22 mouse cellular contexts compared by ENCODE assay signal in genomic region chr13:101799318-101799717, GRCm38 (mm10). TPM values are rescaled to one million over a fixed set of nuclear protein-coding genes. Genes with fewer than 3 reads are reported as not detected.
DNase-seq lines count a peak whose midpoint lies in the region; ATAC-seq lines count a peak whose summit lies in the region.
"Had no signal": no experiment of that assay in that cellular context is flagged by ENCODE, and none has a peak within 500 bp of the region (broad histone marks: within the 10 kb centered on the region; RNA-seq: fewer than 3 reads in every experiment).

No protein-coding gene starts in this region.

- DNase-seq in 416B (ENCODE audit: low read depth): peak; percentile 32
- DNase-seq in spleen, adult 12 weeks (ENCODE audit: low spot score): no peak
- DNase-seq in ovary, adult 18-20 months (ENCODE audit: low spot score): no peak
- DNase-seq in adrenal gland, adult (ENCODE audit: inconsistent age in 2 of 2, low spot score in 1 of 2): no peak
- no peak for DNase-seq in urinary bladder, adult 2 months (ENCODE audit: low spot score)
- DNase-seq: adrenal gland, adult 2 months; adrenal gland, adult 8-10 months; adrenal gland, postnatal 10 days; adrenal gland, postnatal 14 days; adrenal gland, postnatal 25 days; adrenal gland, postnatal 36 days; B cell, adult 2 months; cerebellum, adult 11 months; cerebellum, adult 11-12 months; cerebellum, adult 18-20 months; cerebellum, adult 2 months had no signal

- peak; percentile 69 for ATAC-seq in granulocyte monocyte progenitor cell, adult 5-6 weeks (replicated peaks; ENCODE audit: poor library complexity, severe bottlenecking)
- peak; percentile 66 for ATAC-seq in megakaryocyte, adult 5-6 weeks (ENCODE audit: poor library complexity, severe bottlenecking)
- peak; percentile 61 for ATAC-seq in megakaryocyte progenitor cell, adult 5-6 weeks (replicated peaks; ENCODE audit: poor library complexity)
- ATAC-seq: activated CD4-positive, CD25-positive, alpha-beta regulatory T cell, adult 4 months; CD4-positive, CD25-positive, alpha-beta regulatory T cell, adult 4 months; Patski had no signal

RNA-seq across cellular contexts. Expression of gene Pik3r1, which starts 31.3 kb away (rescaled TPM):
- 62.1 and 70.9 TPM in 2 replicates for total RNA-seq in granulocyte monocyte progenitor cell, adult 5-6 weeks (2014; fragmentation: Nextera tagmentation)
- total RNA-seq in granulocyte monocyte progenitor cell, adult 5-6 weeks (2017): 84.2 and 102 TPM in 2 replicates
- 67.7 and 93.8 TPM in 2 replicates for total RNA-seq in megakaryocyte, adult 5-6 weeks (2015)
- 56.5 and 69.6 TPM in 2 replicates for total RNA-seq in megakaryocyte, adult 5-6 weeks (2017)
- total RNA-seq in megakaryocyte progenitor cell, adult 5-6 weeks (2015): 88.5 and 90.8 TPM in 2 replicates
- total RNA-seq in megakaryocyte progenitor cell, adult 5-6 weeks (2017): 84.9 and 106 TPM in 2 replicates
- polyA plus RNA-seq in urinary bladder, adult 2 months (2012; rRNA removed): 30.9 and 49.8 TPM in 2 replicates
